8 mouse cellular contexts compared by ENCODE assay signal in the genomic region with DNA sequence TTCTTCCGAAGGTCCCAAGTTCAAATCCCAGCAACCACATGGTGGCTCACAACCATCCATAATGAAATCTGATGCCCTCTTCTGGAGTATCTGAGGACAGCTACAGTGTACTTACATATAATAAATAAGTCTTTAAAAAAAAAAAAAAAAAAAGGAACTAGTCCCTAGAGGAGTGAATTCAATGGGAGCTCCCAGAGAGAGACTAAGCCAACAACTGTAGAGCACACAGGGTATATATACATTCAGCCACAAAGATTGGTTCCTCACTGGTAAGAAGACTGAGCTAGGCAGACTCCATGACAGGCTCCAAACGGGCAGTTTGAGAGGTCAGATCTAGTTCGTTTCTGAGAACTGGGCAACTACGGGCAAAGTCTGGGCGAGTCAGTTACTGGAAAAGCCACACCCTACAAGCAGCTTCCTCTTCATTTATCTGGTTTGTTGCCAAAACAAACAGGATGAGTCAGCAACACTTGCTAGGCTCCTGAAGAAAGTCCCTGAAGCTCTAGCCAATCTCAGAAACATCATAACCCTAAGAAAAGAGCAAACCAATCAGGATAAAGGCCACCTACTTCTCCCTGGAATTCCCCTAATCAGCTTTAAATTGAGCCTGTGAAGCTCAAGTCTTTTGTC. TPM values are rescaled to one million over a fixed set of nuclear protein-coding genes. Genes with fewer than 3 reads are reported as not detected.
DNase-seq lines count a peak whose midpoint lies in the region; ATAC-seq lines count a peak whose summit lies in the region.

No protein-coding gene starts in this region.

- H3K9me3 ChIP-seq in liver, embryonic 12.5 days (replicated peaks), result 0 out of 2 replicates have a peak, but pooled peaks cover 6% of the 10 kb centered on the region

- peak overlapping the region; percentile 51 for H3K4me2 ChIP-seq in liver, embryonic 12.5 days

- DNase-seq in B cell, adult 2 months, result peak; percentile 43 to 45
- DNase-seq in MEL-GATA-1-ER (ENCODE audit: extremely low read depth, low read depth), result peak; percentile 97
- DNase-seq in forelimb bud, embryonic 11.5 days (ENCODE audit: low read depth, low spot score), result peak; percentile 5
- peak; percentile 55 to 75 for DNase-seq in spleen, postnatal 36 days (ENCODE audit: low spot score in 2 of 2)
- no peak for DNase-seq in frontal cortex, postnatal 10 days (ENCODE audit: low spot score in 2 of 2)
- DNase-seq in left cerebral cortex, adult 8-10 months (ENCODE audit: low spot score in 2 of 2), result no peak

- no peak overlapping the region for H3K4me3 ChIP-seq in liver, embryonic 12.5 days

- no peaks in the 10 kb centered on the region for H3K27me3 ChIP-seq in liver, embryonic 12.5 days (replicated peaks)

- 30% methylated on average over 5 of the region's 5 CpGs for WGBS in liver, embryonic 12.5 days (ENCODE audit: insufficient replicate concordance)

- peak; percentile 91 for ATAC-seq in liver, embryonic 12.5 days
- no peak for ATAC-seq in frontal cortex, adult (ENCODE audit: low TSS enrichment)

- H3K4me1 ChIP-seq in liver, embryonic 12.5 days, result peaks cover 50% of the 10 kb centered on the region

- H3K27ac ChIP-seq in liver, embryonic 12.5 days, result peak overlapping the region; percentile 92

- H3K9ac ChIP-seq in liver, embryonic 12.5 days, result peak overlapping the region; percentile 19; the same call in 1 of the 2 replicates

- H3K36me3 ChIP-seq in liver, embryonic 12.5 days, result no peaks in the 10 kb centered on the region

RNA-seq across cellular contexts. Expression of a gene that starts 4.9 kb away (rescaled TPM):
- 8.6 and 9.2 TPM in 2 replicates for polyA plus RNA-seq in liver, embryonic 12.5 days (2016; fragmentation: Nextera tagmentation; extraction: Ambion mirVana)
- 10 to 100 TPM; 25.4 to 31.1 (median 28.5) TPM for total RNA-seq in left cerebral cortex, adult 8-10 months (2022)

RNA-seq across cellular contexts. Expression of a gene that starts 53.7 kb away (rescaled TPM):
- polyA plus RNA-seq in liver, embryonic 12.5 days (2016; fragmentation: Nextera tagmentation; extraction: Ambion mirVana), result 11.8 and 12.0 TPM in 2 replicates
- 1 to 10 TPM; 2.0 to 4.0 (median 3.2) TPM for total RNA-seq in left cerebral cortex, adult 8-10 months (2022)

Comparison
In these comparisons a context has a peak if more than half of its experiments do, and no peak if none do; other contexts are left out.
1. DNase-seq: peak in B cell, adult 2 months (2 of 2), MEL-GATA-1-ER (single experiment), forelimb bud, embryonic 11.5 days (single experiment) and spleen, postnatal 36 days (2 of 2); none in frontal cortex, postnatal 10 days (0 of 2) and left cerebral cortex, adult 8-10 months (0 of 2).